Mouse (Mus musculus) heart, postnatal 10 days (tissue): ENCODE data around the gene Serpinb9. TPM values are rescaled to one million over a fixed set of nuclear protein-coding genes. Genes with fewer than 3 reads are reported as not detected.

Source experiments
- total RNA-seq, 2 experiments: library from RNA; stranded (reverse); gene quantifications; 2 replicates each; pipeline ENCODE4 v1.2.3; 2021

Serpinb9 gene
- total RNA-seq, 2 experiments from 2014 or later, result 6.9 to 10.1 TPM

Other genes starting within 250 kb of the Serpinb9 start
- gene Mylk4, start 219.3 kb upstream of the Serpinb9 start, total RNA-seq, result 100 to 1,000 TPM; 109 to 127 TPM
- gene Wrnip1, start 201.2 kb upstream of the Serpinb9 start, total RNA-seq, result 10 to 100 TPM; 27.4 to 28.8 TPM
- gene D930007J09Rik, start 200.4 kb upstream of the Serpinb9 start, total RNA-seq, result under 1 TPM; 0.81 to 0.82 TPM
- gene Serpinb1a, start 152.1 kb upstream of the Serpinb9 start, total RNA-seq, result 10 to 100 TPM in 1 of 2 experiments, 1 to 10 TPM in 1; 9.2 to 13.1 TPM
- gene Serpinb1c, start 105.0 kb upstream of the Serpinb9 start, total RNA-seq, result 1 to 10 TPM in 1 of 2 experiments, under 1 TPM in 1; 0.74 to 1.5 TPM
- 10 to 100 TPM; 23.9 to 33.8 TPM for gene Serpinb6b, start 38.0 kb upstream of the Serpinb9 start, total RNA-seq
- under 1 TPM; 0.10 to 0.43 TPM for gene Serpinb9b, start 24.2 kb downstream of the Serpinb9 start, total RNA-seq
- gene Serpinb1b, start 75.3 kb downstream of the Serpinb9 start, total RNA-seq, result not detected
- gene Serpinb9c, start 156.5 kb downstream of the Serpinb9 start, total RNA-seq, result not detected
- gene Serpinb9d, start 189.7 kb downstream of the Serpinb9 start, total RNA-seq, result not detected
- not detected for gene Serpinb9e, start 246.4 kb downstream of the Serpinb9 start, total RNA-seq